Comparison of ENCODE assay signal across 22 mouse cellular contexts in the genomic region with DNA sequence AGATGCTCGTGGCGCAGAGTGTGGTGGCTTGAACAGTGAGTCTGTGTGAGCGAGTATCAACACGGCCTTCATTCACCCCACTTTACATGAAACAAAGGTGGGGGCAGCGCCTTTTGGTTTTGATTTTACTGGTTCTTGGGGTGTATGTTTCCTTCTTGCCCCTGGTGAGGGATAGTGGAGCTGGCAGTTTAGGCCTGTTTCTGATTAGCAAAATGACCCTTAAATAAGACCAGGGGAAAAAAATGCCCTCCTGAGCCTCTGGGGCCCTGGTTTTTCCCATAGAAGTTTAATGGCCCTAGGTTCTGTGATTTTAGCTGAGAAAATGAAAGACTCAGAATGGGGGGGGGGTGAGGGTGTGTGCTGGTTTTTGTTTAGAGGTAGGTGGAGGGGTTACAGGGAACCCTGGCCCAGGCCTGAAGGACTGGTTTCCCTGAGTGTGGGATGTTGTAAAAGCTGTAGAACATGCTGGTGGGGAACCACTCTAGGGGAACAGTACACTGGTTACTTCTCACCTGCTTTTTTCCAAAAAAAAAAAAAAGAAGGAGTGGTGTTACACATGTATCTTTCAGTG. TPM values are rescaled to one million over a fixed set of nuclear protein-coding genes. Genes with fewer than 3 reads are reported as not detected.
DNase-seq lines count a peak whose midpoint lies in the region; ATAC-seq lines count a peak whose summit lies in the region.
"Had no signal": no experiment of that assay in that cellular context is flagged by ENCODE, and none has a peak within 500 bp of the region (broad histone marks: within the 10 kb centered on the region; RNA-seq: fewer than 3 reads in every experiment).

No protein-coding gene starts in this region.

- H3K4me2 ChIP-seq in embryonic facial prominence, embryonic 13.5 days: no peak overlapping the region
- H3K4me2 ChIP-seq in limb, embryonic 12.5 days: no peak overlapping the region
- H3K4me2 ChIP-seq: embryonic facial prominence, embryonic 15.5 days; forebrain, embryonic 15.5 days; heart, embryonic 15.5 days; hindbrain, embryonic 14.5 days had no signal

- H3K4me3 ChIP-seq in embryonic facial prominence, embryonic 13.5 days: no peak overlapping the region
- no peak overlapping the region for H3K4me3 ChIP-seq in limb, embryonic 12.5 days (replicated peaks)
- H3K4me3 ChIP-seq: embryonic facial prominence, embryonic 15.5 days; erythroblast, embryonic 14.5 days; forebrain, embryonic 10.5 days; forebrain, embryonic 15.5 days; gastrocnemius, adult 2 months; heart, embryonic 15.5 days had no signal

- peaks cover 43% of the 10 kb centered on the region for H3K4me1 ChIP-seq in embryonic facial prominence, embryonic 13.5 days
- peaks cover 68% of the 10 kb centered on the region for H3K4me1 ChIP-seq in limb, embryonic 12.5 days (replicated peaks)
- H3K4me1 ChIP-seq: forebrain, embryonic 15.5 days had no signal

- DNase-seq in embryo, embryonic 10.5 days (ENCODE audit: low spot score): peak; percentile 50
- DNase-seq in embryo, embryonic 11 days: peak; percentile 60
- DNase-seq in frontal cortex, postnatal 25 days (ENCODE audit: low spot score in 2 of 2): no peak
- DNase-seq: adrenal gland, postnatal 10 days; cerebellum, adult 11 months; cerebellum, adult 8-10 months; cerebellum, postnatal 14 days; gastrocnemius, adult 2 months; gastrocnemius, postnatal 36 days; heart, adult 11 months; heart, postnatal 14 days; kidney, adult 2 months had no signal

- 0 out of 2 replicates have a peak overlapping the region, but pooled peaks have one; percentile 39 for H3K27ac ChIP-seq in embryonic facial prominence, embryonic 13.5 days
- H3K27ac ChIP-seq in limb, embryonic 12.5 days: peak overlapping the region; percentile 74
- H3K27ac ChIP-seq: embryonic facial prominence, embryonic 15.5 days; forebrain, embryonic 10.5 days; forebrain, embryonic 15.5 days; gastrocnemius, adult 2 months; hindbrain, embryonic 14.5 days had no signal

- peaks cover 30% of the 10 kb centered on the region for H3K36me3 ChIP-seq in embryonic facial prominence, embryonic 13.5 days
- H3K36me3 ChIP-seq in limb, embryonic 12.5 days: peaks cover 32% of the 10 kb centered on the region
- H3K36me3 ChIP-seq: forebrain, embryonic 10.5 days; forebrain, embryonic 15.5 days had no signal

- no peak for ATAC-seq in embryonic facial prominence, embryonic 13.5 days (ENCODE audit: insufficient number of reproducible peaks, insufficient read depth, low FRiP score, low TSS enrichment, low read depth)
- ATAC-seq in limb, embryonic 12.5 days (ENCODE audit: insufficient number of reproducible peaks, insufficient read depth, low FRiP score, low TSS enrichment, low read depth): peak; percentile 70
- no peak for ATAC-seq in megakaryocyte progenitor cell, adult 5-6 weeks (replicated peaks; ENCODE audit: poor library complexity)
- ATAC-seq: forebrain, embryonic 15.5 days; intestine, embryonic 16.5 days had no signal

- H3K9ac ChIP-seq in embryonic facial prominence, embryonic 13.5 days: no peak overlapping the region
- no peak overlapping the region for H3K9ac ChIP-seq in limb, embryonic 12.5 days (replicated peaks)
- H3K9ac ChIP-seq: embryonic facial prominence, embryonic 15.5 days; forebrain, embryonic 15.5 days; heart, embryonic 15.5 days; hindbrain, embryonic 14.5 days had no signal

- WGBS in embryonic facial prominence, embryonic 13.5 days: 24% methylated on average over 5 of the region's 5 CpGs
- 17% methylated on average over 5 of the region's 5 CpGs for WGBS in limb, embryonic 12.5 days

- H3K9me3 ChIP-seq in embryonic facial prominence, embryonic 13.5 days: no peaks in the 10 kb centered on the region
- H3K9me3 ChIP-seq in limb, embryonic 12.5 days: no peaks in the 10 kb centered on the region
- H3K9me3 ChIP-seq: embryonic facial prominence, embryonic 15.5 days; forebrain, embryonic 10.5 days; forebrain, embryonic 15.5 days; heart, embryonic 15.5 days had no signal

- no peaks in the 10 kb centered on the region for H3K27me3 ChIP-seq in embryonic facial prominence, embryonic 13.5 days
- no peaks in the 10 kb centered on the region for H3K27me3 ChIP-seq in limb, embryonic 12.5 days
- H3K27me3 ChIP-seq: embryonic facial prominence, embryonic 15.5 days; forebrain, embryonic 15.5 days; heart, embryonic 15.5 days had no signal

RNA-seq across cellular contexts. Expression of gene Kif26b, which starts 21.6 kb away (rescaled TPM):
- 26.0 and 28.6 TPM in 2 replicates for polyA plus RNA-seq in embryonic facial prominence, embryonic 13.5 days (2015; fragmentation: Nextera tagmentation; extraction: Ambion mirVana)
- polyA plus RNA-seq in limb, embryonic 12.5 days (2016; fragmentation: Nextera tagmentation; extraction: Ambion mirVana): 32.0 and 33.2 TPM in 2 replicates
- total RNA-seq in megakaryocyte progenitor cell, adult 5-6 weeks (2015): 0.37 and 0.42 TPM in 2 replicates
- 0.33 and 0.98 TPM in 2 replicates for total RNA-seq in megakaryocyte progenitor cell, adult 5-6 weeks (2017)
- polyA plus RNA-seq: erythroblast, embryonic 14.5 days had no signal

Comparison
In these comparisons a context has a peak if more than half of its experiments do, and no peak if none do; other contexts are left out.
1. DNase-seq: peak in embryo, embryonic 10.5 days (single experiment) and embryo, embryonic 11 days (single experiment); none in frontal cortex, postnatal 25 days (0 of 2).